Mouse (Mus musculus): ENCODE data around the gene Map3k3. TPM values are rescaled to one million over a fixed set of nuclear protein-coding genes. Genes with fewer than 3 reads are reported as not detected.
A peak's percentile ranks its signal among the peaks of the same experiment; 100 is the strongest.
"Not testable (repeated sequence)": the region's sequence is repeated elsewhere in the genome, so short reads cannot be mapped to it uniquely, and the experiment has no call there.

The Map3k3 gene
- total RNA-seq, 1 experiment from 2014 or later, result 50.6 TPM

DNA sequence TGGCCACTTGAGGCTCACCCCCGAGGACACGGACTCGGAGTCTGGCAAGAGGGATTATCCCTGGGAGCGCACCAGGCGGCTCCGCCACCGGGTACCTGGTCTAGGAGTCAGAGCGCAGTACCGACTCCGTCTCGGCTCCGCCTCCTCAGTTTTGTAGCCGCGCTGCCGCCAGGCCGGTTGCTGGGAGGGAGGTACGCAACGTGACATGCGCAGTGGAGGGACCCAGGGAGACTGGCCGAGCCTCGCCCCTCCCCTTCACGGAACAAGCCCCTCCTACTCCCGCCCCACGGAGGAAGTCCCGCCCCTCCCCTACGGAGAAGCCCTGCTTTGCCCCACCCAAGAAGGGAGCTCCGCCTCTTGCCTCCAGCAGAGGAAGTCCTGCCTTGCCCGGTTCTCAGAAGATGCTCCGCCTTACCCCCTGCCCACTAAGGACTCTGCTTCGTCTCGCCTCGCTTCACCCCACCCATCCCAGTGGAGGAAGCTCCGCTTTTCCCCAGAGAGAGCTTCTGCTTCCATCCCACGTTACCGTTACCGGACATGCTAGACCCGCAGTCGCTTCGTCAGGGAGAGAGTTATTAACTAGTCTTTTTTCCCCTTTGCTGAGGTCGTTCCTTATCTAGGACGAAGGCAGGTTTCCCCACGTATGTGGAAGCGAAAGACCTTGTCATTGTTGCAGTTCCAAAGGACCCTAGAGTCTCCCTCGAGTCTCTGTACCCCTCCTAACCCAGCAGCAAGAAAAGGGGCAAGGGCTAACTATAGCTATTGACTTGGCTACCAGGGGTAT is 109.2 kb downstream of the Map3k3 start:
- DNase-seq, result peak; percentile 98

DNA sequence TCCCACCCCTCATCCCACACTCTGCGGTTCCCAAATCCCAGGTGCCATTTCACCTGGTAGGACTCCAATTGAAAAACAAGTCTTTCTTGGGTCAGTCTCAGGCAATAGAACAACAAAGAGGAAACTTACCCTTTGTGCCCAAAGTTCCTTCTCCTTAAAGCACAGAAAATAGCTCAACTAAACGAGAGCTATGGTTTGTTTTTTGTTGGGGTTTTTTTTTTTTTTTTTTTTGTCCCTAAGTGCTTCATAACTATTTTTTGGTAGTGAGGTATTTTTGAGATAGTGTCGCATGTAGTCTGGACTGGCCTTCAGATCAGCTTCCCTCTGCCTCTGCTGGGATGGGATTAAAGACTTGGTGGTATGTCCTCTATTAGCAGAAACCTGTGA is 109.7 kb downstream of the Map3k3 start:
- no peak for DNase-seq

DNA sequence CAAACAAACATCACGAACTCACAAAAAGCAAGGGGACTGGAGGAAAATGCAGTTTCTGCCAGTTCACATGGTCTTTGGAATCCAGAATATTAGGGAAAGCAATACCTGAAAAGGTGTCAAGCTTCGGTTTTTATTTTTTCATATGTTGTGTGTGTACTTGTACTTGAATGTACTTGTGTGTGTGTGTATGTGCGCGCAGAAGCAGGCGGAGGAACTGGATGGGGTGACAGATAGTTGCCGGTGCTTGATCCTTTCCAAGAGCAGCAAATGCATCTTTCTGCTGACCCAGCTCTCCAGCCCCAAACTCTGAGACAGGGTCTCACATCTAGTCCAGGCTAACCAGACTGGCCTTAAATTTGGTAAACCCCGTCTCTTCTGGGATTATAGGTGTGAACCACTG is 110.5 kb downstream of the Map3k3 start:
- no peak for DNase-seq

DNA sequence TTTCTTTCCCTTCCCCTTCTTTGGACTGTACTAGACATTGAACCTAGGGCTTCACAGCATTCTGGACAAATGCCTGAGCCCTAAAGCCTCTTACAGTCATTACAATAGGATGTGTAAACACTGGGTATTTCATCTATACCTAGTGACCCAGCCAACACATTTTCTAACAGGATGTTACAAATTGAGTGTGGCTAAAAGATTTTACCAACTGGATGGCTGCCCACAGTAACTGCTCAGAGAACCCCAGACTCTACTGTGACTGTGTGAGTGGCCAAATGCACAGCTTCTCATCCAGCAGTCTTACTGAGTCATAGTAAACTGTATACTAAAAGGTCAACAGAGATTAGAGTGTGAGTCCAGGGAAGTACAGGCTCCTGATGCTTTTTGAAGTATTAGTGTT is 110.9 kb downstream of the Map3k3 start:
- no peak for DNase-seq

DNA sequence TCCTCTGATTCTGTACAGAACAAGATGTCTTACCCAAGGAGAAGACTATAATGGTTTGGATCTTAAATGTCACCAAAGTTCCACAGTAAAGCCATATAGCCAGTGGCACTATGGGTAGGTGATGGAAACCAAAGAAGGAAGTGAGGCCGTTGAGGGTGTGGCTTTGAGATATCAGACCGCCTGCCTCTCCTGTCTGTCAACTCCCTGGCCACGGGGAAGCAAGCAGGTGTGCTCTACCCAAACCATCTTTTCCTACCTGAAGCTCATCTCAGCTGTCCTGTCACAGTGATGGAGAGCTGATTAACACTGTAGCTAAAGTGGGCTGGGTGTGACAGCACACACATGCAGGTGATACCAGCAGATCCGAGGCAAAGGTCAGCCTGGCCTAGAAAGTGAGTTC is 113.9 kb downstream of the Map3k3 start:
- no peak for DNase-seq

DNA sequence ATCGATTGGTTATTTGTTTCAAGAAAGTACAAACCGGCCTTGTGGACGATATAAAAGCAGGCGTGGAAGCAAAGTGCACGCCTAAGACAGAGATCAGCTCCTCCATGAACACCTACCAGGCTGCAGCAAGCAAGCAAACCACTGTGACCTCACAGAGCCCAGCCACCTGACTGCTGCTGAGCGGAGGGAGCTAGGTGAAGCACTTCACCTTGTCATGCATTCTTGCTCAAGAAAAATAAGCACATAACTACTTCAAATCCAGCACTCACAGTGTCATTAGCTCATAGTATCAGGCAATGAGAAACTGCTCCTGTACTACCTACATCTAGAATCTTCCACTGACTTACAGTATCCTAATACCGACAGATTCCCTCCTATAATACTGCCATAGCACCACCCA is 115.6 kb downstream of the Map3k3 start:
- not testable (repeated sequence) for DNase-seq

DNA sequence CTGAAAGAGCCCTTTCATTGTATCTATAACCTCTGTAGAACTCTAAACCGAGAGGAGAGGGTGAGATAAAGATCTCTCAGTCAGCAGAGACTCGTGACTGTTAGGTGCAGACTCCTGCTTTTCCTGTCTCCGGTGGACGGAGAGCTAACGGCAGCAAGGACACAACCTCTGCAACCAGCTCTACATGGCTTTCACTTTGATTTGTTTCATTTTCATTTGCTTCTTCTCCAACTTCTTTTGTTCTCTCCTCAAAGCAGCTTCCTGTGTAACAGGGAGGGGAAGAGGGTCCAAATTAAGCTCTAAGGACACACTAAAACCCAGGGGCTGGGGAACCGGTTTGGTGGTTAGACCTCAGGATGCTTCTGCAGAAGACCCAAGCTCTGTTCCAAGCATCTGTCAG is 116.3 kb downstream of the Map3k3 start:
- DNase-seq, result no peak

DNA sequence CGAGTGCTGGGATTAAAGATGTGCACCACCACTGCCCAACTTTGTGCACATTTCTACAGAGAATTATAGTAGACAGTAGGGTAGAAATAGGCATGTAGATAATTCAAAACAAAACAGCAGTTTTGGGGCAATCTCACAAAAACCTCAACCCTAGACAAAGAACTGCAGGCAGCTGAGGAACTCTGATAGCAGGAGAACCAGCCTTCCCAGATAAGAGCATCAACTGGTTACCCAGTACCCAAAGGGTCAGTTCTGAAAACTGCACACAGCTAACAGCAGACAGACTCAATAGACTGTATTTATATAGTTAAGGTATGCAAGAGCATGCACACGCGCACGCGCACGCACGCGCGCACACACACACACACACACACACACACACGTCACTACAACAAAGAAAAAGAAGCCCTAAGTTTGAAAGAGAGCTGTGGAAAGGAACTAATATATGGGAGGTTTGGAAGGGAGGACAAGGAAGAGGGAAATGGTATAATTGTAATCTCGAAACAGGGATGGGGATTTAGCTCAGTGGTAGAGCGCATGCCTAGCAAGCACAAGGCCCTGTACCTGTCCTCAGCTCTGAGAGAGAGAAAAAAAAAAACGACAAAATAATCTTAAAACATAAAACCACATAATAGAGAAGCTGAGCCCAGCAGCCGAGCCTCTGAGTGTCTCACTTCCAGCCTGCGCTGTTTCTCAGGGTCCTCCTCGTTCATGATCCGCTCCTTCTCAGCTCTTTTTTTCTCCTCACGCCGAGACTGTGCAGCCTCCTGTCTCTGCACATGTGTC is 117.1 kb downstream of the Map3k3 start:
- DNase-seq, result no peak

DNA sequence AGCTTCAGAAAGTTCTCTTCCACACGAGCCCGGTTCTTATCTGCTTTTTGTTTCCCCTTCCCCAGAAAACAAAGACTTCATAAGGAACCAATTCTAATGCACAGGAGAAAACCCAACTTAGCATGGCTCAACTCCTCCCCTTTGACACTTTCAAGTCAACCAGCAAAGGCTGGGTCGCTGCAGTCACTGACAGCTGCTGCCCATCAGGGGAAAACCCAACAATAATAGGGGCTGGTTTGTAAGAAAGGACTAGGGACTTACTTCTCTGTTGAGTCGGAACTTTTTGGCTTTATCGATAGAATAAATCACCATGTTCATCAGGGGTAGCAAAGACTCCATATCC is 117.7 kb downstream of the Map3k3 start, which contains the start of gene Strada:
TSS of gene Strada (minus strand) at position 46 of the 343 bp plus-strand sequence.
- no peak for DNase-seq

Other genes with a start within 250 kb of the Map3k3 start
- gene Cyb561, start 131.3 kb upstream of the Map3k3 start, total RNA-seq (2021), result 124 and 195 TPM in 2 replicates
- gene Ace, start 116.7 kb upstream of the Map3k3 start, total RNA-seq (2021), result 7.3 and 8.2 TPM in 2 replicates
- not detected in 2 replicates for gene Ace3, start 89.9 kb upstream of the Map3k3 start, total RNA-seq (2021)
- gene Kcnh6, start 76.5 kb upstream of the Map3k3 start, total RNA-seq (2021), result 0.21 TPM in 1 of 2 replicates, not detected in the other
- 43.7 and 58.4 TPM in 2 replicates for gene Dcaf7, start 47.7 kb upstream of the Map3k3 start, total RNA-seq (2021)
- 28.5 and 36.0 TPM in 2 replicates for gene Taco1, start 18.6 kb upstream of the Map3k3 start, total RNA-seq (2021)
- gene Gm10840, start 76.2 kb downstream of the Map3k3 start, total RNA-seq (2021), result not detected in 2 replicates
- gene Limd2, start 76.2 kb downstream of the Map3k3 start, total RNA-seq (2021), result 10.6 and 16.4 TPM in 2 replicates
- gene Strada, start 117.6 kb downstream of the Map3k3 start, total RNA-seq (2021), result 9.8 and 19.1 TPM in 2 replicates
- gene Ccdc47, start 131.7 kb downstream of the Map3k3 start, total RNA-seq (2021), result 122 and 172 TPM in 2 replicates
- 57.1 and 64.5 TPM in 2 replicates for gene Ddx42, start 132.3 kb downstream of the Map3k3 start, total RNA-seq (2021)
- gene Ftsj3, start 171.5 kb downstream of the Map3k3 start, total RNA-seq (2021), result 52.5 and 72.1 TPM in 2 replicates
- gene Psmc5, start 171.5 kb downstream of the Map3k3 start, total RNA-seq (2021), result 150 and 151 TPM in 2 replicates
- 89.6 and 114 TPM in 2 replicates for gene Smarcd2, start 188.4 kb downstream of the Map3k3 start, total RNA-seq (2021)
- 0.36 TPM in 1 of 2 replicates, not detected in the other for gene Tcam1, start 192.1 kb downstream of the Map3k3 start, total RNA-seq (2021)
- not detected in 2 replicates for gene Gh, start 217.3 kb downstream of the Map3k3 start, total RNA-seq (2021)
- gene Cd79b, start 230.1 kb downstream of the Map3k3 start, total RNA-seq (2021), result 1.0 and 1.4 TPM in 2 replicates